In genomic region chr3:148676025-148676424, GRCm38 (mm10) we compare ENCODE assay signal across 14 mouse cellular contexts.
DNase-seq lines count a peak whose midpoint lies in the region; ATAC-seq and TF ChIP-seq lines count a peak whose summit lies in the region.
"Had no signal": no experiment of that assay in that cellular context is flagged by ENCODE, and none has a peak within 500 bp of the region (broad histone marks: within the 10 kb centered on the region; RNA-seq: fewer than 3 reads in every experiment).

No protein-coding gene starts in this region.

- H3K9ac ChIP-seq in midbrain, postnatal 0 days (replicated peaks; ENCODE audit: low read length, poor library complexity, severe bottlenecking), result no peak overlapping the region
- H3K9ac ChIP-seq: embryonic facial prominence, embryonic 12.5 days; hindbrain, embryonic 13.5 days; limb, embryonic 12.5 days had no signal

- H3K4me1 ChIP-seq in kidney, adult 2 months (ENCODE audit: control insufficient read depth, insufficient read depth, low read length), result no peaks in the 10 kb centered on the region
- H3K4me1 ChIP-seq in midbrain, postnatal 0 days (ENCODE audit: insufficient read depth, low read length), result no peaks in the 10 kb centered on the region
- H3K4me1 ChIP-seq in midbrain, embryonic 10.5 days, result no peaks in the 10 kb centered on the region
- H3K4me1 ChIP-seq: hindbrain, embryonic 13.5 days; limb, embryonic 12.5 days had no signal

- ATAC-seq in midbrain, postnatal 0 days (ENCODE audit: low FRiP score), result no peak
- ATAC-seq: forebrain, embryonic 14.5 days had no signal

- TF ChIP-seq POLR2A in kidney, adult 2 months (IDR thresholded peaks at IDR 0.05; ENCODE audit: low read depth, low read length), result no peak

- no peak overlapping the region for H3K4me2 ChIP-seq in midbrain, postnatal 0 days (ENCODE audit: low read depth, low read length, poor library complexity, severe bottlenecking)
- H3K4me2 ChIP-seq: embryonic facial prominence, embryonic 12.5 days; hindbrain, embryonic 13.5 days; limb, embryonic 12.5 days had no signal

- no peaks in the 10 kb centered on the region for H3K36me3 ChIP-seq in kidney, adult 2 months (ENCODE audit: control insufficient read depth, insufficient read depth, low read length)
- no peaks in the 10 kb centered on the region for H3K36me3 ChIP-seq in midbrain, postnatal 0 days (ENCODE audit: insufficient read depth, low read length)
- no peaks in the 10 kb centered on the region for H3K36me3 ChIP-seq in midbrain, embryonic 10.5 days
- H3K36me3 ChIP-seq: embryonic facial prominence, embryonic 12.5 days; hindbrain, embryonic 13.5 days; limb, embryonic 12.5 days had no signal

- DNase-seq in kidney, adult 2 months, result peak; percentile 6
- DNase-seq in kidney, adult 11 months, result no peak
- DNase-seq in midbrain, postnatal 0 days (ENCODE audit: low spot score), result no peak
- no peak for DNase-seq in midbrain, embryonic 10.5 days (ENCODE audit: low spot score)
- peak; percentile 50 for DNase-seq in R1 (ENCODE audit: low read depth, low spot score)
- no peak for DNase-seq in T-cell, adult 2 months (ENCODE audit: low spot score)
- DNase-seq in heart, postnatal 4 days, result no peak
- DNase-seq: adrenal gland, postnatal 10 days; layer of hippocampus, adult 9-11 months; thymus, postnatal 14 days had no signal

- TF ChIP-seq CTCF in kidney, adult 2 months (conservative IDR thresholded peaks at IDR 0.05; ENCODE audit: insufficient read depth, insufficient read length, low read depth, low read length), result no peak
- peak; percentile 36; the same call in 1 of the 2 replicates for TF ChIP-seq CTCF in midbrain, postnatal 0 days (IDR thresholded peaks at IDR 0.05)

- no peaks in the 10 kb centered on the region for H3K9me3 ChIP-seq in midbrain, postnatal 0 days (ENCODE audit: low read length)
- no peaks in the 10 kb centered on the region for H3K9me3 ChIP-seq in midbrain, embryonic 10.5 days (replicated peaks)
- H3K9me3 ChIP-seq: embryonic facial prominence, embryonic 12.5 days; hindbrain, embryonic 13.5 days; limb, embryonic 12.5 days had no signal

- 78% methylated on average over 2 of the region's 2 CpGs for WGBS in kidney, adult 2 months
- 61% methylated on average over 2 of the region's 2 CpGs for WGBS in midbrain, postnatal 0 days
- WGBS in midbrain, embryonic 10.5 days, result 66% methylated on average over 2 of the region's 2 CpGs

- no peak overlapping the region for H3K27ac ChIP-seq in kidney, adult 2 months (ENCODE audit: insufficient read depth, low read depth, low read length)
- no peak overlapping the region for H3K27ac ChIP-seq in midbrain, postnatal 0 days (ENCODE audit: low read depth, low read length)
- H3K27ac ChIP-seq in midbrain, embryonic 10.5 days (replicated peaks), result no peak overlapping the region
- H3K27ac ChIP-seq: embryonic facial prominence, embryonic 12.5 days; hindbrain, embryonic 13.5 days; limb, embryonic 12.5 days had no signal

- no peaks in the 10 kb centered on the region for H3K27me3 ChIP-seq in kidney, adult 2 months (replicated peaks; ENCODE audit: control insufficient read depth, insufficient read depth, low read length)
- H3K27me3 ChIP-seq in midbrain, postnatal 0 days (ENCODE audit: insufficient read depth, low read length), result no peaks in the 10 kb centered on the region
- no peaks in the 10 kb centered on the region for H3K27me3 ChIP-seq in midbrain, embryonic 10.5 days (ENCODE audit: low read depth, poor library complexity, severe bottlenecking)
- H3K27me3 ChIP-seq: embryonic facial prominence, embryonic 12.5 days; hindbrain, embryonic 13.5 days; limb, embryonic 12.5 days had no signal

- no peak overlapping the region for H3K4me3 ChIP-seq in kidney, adult 2 months (ENCODE audit: insufficient read depth, low read depth, low read length)
- no peak overlapping the region for H3K4me3 ChIP-seq in midbrain, postnatal 0 days (ENCODE audit: low read depth, low read length)
- H3K4me3 ChIP-seq in midbrain, embryonic 10.5 days, result no peak overlapping the region
- H3K4me3 ChIP-seq: embryonic facial prominence, embryonic 12.5 days; hindbrain, embryonic 13.5 days; limb, embryonic 12.5 days had no signal

Comparison
In these comparisons a context has a peak if more than half of its experiments do, and no peak if none do; other contexts are left out.
1. DNase-seq: peak in kidney, adult 2 months (single experiment) and R1 (single experiment); none in kidney, adult 11 months (single experiment), midbrain, postnatal 0 days (single experiment), midbrain, embryonic 10.5 days (single experiment), T-cell, adult 2 months (single experiment) and heart, postnatal 4 days (single experiment).